Mouse (Mus musculus): ENCODE measurements around the gene Lnx1.

Gene Lnx1

DNA sequence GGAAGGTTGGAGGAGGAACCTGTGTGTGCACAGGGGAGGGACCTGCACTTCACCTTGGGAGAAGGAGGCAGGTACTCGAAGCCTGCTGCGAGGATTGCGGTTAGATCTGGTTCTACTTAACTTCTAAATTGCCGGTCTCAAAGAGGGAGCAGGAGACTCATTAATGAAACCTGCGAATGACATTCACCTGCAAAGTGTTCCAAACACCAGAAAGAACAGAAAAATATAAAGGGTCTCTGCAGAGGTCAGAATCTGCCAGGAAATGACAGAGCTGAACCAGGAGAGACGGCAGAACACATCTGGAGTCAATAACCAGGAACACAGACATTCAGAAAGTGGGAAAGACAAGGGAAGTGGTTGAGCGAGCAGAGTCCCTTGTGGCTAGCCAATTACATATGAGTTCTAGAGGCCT is 8.3 kb downstream of the Lnx1 start:
- no peak for DNase-seq

- DNase-seq: peak; percentile 72 to 77
Observed at GRCm38 (mm10) chr5:74693836-74694235, 8.9 kb downstream of the Lnx1 start.

DNA sequence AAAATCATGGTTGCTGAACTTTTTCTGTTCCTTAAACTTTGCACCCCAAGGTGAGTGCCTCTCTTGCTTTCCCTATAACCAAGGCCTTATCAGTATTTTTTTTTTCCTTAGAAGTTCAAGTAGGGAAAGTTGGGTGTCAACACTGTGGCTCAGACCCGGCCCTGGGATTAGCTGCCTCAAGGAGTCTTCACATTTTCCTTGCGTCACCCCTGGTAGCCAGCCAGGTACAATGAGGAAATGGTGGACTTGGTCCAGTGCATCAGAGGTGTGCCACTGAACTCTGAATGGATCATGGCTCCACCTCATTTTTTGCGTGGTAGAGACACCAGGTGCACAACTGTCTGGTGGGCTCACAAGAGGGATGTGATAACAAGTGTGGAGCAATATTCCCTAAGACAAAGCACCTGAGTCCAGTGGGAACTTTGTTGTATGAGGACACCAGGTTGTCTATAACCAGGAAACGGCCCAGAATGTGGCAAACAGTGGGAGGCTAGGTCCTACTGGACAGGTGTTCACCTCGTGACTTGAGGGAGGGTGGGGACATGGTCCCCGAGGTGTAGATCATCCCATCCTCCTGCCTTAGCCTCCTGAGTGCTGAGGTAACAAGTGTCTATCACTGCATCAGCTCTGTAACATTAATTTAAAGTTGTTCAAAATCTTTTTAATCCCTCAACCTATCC is 10.2 kb downstream of the Lnx1 start:
- no peak for DNase-seq

- no peak for DNase-seq
Observed at GRCm38 (mm10) chr5:74688822-74689221, 13.9 kb downstream of the Lnx1 start.

- DNase-seq: no peak
Observed at GRCm38 (mm10) chr5:74684944-74685343, 17.8 kb downstream of the Lnx1 start.

- DNase-seq: no peak
Observed at GRCm38 (mm10) chr5:74683832-74684231, 18.9 kb downstream of the Lnx1 start.

GRCm38 (mm10) chr5:74682735-74683134 is 20.0 kb downstream of the Lnx1 start:
- no peak for DNase-seq

- no peak for DNase-seq
Observed at GRCm38 (mm10) chr5:74679631-74680030, 23.1 kb downstream of the Lnx1 start.

DNA sequence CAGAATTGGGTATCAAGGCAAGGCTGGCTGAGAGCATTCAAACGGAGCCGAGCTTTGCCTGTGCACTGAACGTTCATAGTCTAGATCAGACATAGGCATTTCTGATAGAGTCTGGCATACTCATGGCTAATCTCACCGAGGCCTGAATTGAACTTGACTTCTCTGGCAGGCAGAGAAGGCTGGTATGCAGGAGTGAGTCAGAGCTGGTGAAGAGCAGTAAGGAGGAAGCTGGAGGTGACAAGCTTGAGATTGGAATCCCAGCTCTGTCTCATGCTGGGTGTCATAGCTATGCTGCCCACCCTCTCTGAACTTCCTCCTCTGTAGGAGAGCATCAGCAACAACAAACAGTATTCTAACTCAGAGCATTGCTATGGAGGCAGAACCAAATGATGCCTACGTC is 24.0 kb downstream of the Lnx1 start:
- DNase-seq: no peak

GRCm38 (mm10) chr5:74677399-74678338 is 25.0 kb downstream of the Lnx1 start:
- DNase-seq: peak; percentile 87

DNA sequence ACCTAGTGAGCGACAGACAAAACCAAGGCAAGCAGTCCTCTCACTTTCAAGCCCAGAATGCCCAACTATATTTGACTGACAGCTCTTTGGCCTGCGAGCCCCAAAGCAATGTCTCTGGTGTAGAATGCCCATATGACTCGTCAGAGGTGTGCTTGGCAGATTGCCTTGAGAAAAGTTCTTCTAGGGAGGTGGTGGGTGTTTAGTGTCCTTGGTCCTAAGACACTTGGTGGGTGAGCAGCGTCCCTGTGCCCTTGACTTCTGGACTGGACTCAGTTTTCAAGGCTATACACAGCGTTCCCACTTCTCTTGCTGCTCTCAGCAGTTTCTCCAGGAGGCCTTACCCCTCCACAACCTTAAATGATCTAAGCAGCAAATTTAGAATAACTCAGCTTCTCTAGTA is 30.2 kb downstream of the Lnx1 start:
- DNase-seq: no peak

DNA sequence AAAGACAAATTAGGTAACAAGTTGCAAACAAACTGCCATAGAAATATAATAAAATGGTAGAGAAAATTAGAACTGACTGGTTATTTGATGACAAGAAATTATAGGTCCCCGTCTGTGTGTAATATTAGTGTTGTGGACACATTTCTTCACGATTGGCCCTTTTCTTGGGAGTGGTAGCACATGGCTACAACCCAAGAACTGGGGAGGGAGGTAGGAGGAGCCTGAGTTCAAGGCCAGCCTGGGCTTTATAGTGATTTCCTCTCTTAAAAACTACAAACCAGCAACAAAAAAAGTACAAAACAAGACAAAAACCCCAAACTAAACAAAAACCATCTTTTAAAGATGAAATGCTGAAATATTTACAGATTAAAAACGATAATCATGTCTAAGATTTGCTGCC is 31.8 kb downstream of the Lnx1 start:
- no peak for DNase-seq

- DNase-seq: no peak
Observed at GRCm38 (mm10) chr5:74669925-74670324, 32.8 kb downstream of the Lnx1 start.

- no peak for DNase-seq
Observed at GRCm38 (mm10) chr5:74668956-74669355, 33.8 kb downstream of the Lnx1 start.

GRCm38 (mm10) chr5:74662618-74663017 is 40.1 kb downstream of the Lnx1 start:
- DNase-seq: no peak

DNA sequence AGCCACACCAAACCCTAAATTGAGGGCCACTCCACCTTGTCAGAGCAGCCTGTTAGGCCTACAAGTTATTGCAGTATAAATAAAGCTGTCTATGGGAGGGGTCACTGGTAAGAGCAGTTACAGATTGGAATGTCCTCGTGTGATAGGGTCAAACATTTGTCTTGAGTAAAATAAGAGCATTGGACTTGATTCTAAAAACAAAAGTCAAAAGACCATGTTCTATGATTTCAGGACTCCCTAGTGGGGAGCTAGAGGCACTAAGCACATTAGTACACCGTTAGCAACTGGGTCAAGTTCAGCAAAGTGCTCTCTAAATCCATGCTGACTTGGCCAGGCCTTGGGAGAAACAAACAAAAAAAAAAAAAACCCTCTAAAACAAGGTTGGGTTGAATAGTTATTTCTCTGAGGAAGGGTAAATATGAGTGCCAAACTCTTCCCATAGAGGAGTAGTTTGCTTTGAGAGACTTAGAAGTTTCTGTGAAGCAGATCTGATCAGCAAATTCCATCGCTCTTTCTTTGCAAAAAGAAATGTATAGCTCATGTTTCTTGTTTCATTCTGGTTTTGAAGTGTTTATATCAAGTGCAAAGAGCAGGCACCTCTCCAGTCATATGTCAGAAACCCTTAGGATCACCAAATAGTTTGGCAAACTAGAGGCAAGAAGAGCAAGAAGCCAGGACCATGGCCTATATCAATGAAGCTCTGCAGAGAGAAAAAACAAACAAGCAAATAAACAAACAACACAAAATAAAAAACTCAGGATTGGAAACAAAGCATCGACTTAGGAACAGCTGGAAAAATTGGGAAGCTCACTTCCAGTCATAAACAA is 40.8 kb downstream of the Lnx1 start:
- DNase-seq: peak; percentile 62 to 71

DNA sequence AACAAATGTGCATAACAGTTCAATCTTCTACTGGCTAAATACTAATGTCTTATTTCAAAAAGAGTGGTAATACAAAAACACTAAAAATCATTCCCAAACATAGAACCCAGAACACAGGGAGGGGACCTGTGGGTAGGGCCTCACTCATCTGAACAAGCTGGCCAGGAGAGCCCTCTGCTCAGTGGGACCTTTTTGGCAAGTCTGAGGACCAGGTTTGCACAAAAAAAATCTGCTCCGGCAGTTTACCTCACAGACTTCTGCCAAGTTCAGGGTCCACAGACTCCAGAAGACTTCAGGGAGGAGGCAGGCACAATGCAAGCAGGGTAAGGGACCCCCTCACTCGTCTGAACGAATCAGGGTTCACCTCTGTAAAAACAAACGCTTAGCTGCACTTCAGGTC is 42.9 kb downstream of the Lnx1 start:
- peak in 1 of 2 experiments; percentile 51 for DNase-seq

- DNase-seq: peak; percentile 24 to 48
Observed at GRCm38 (mm10) chr5:74659281-74659680, 43.4 kb downstream of the Lnx1 start.

DNA sequence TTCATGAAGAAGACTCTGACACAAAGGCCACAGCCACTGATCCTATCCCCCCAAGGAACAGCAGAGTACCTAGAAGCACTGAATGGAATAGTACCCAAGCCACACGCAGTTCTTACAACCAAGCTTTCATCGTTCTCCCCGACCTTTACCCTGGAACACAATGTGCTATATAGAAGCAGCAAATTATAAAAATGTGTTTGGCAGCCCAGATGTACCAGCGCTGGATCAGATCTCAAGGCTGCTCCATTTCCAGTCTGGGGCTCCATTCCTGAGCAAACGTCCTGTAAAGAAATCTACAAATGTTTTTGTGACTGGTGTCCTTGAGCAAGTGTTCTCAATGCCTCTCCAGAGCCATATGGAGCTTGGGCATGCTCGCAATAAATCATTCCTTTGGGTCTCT is 44.8 kb downstream of the Lnx1 start:
- no peak for DNase-seq

- no peak for DNase-seq
Observed at GRCm38 (mm10) chr5:74656410-74656809, 46.3 kb downstream of the Lnx1 start.

GRCm38 (mm10) chr5:74654527-74654926 is 48.2 kb downstream of the Lnx1 start:
- DNase-seq: no peak

DNA sequence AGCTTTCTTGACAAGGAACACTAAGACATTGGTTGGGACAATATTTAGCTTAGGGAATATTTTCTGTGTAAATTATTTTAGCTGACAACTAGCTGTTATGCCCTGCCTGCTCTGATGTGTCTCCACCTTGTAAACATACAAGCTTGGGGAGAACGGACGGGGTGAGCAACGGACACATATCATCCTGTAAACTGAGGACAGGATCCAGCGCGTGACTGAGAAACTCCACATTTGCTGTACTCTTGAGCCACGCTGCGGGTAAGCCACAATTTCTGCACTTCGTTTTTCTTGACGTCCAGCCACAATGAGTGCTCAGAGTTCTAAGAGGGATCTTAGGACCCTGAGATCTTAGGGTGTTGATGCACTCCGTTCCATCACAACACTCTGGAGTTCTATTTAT is 48.9 kb downstream of the Lnx1 start:
- no peak for DNase-seq

GRCm38 (mm10) chr5:74649122-74649521 is 53.6 kb downstream of the Lnx1 start:
- DNase-seq: no peak

Data from cerebellum, postnatal 14 days (tissue).